Mouse (Mus musculus) hindbrain, embryonic 12.5 days (tissue): Measurements from ENCODE around the gene Mgat3. TPM values are rescaled to one million over a fixed set of nuclear protein-coding genes. Genes with fewer than 3 reads are reported as not detected.

Experiments
- ATAC-seq: fragments of 200-750 bp; cut with Nextera tagmentation; 2 replicates; pipeline ENCODE4 v1.8.0; 2017; ENCODE audit warnings: moderate TSS enrichment; ENCODE audit not compliant: low FRiP score
- H3K27ac ChIP-seq: fragments of 300-500 bp; sonication (generic); 2 replicates; pipeline ENCODE4 v1.5.1; 2016; ENCODE audit warnings: mild to moderate bottlenecking
- H3K27me3 ChIP-seq: fragments of 300-500 bp; sonication (generic); 2 replicates; pipeline ENCODE4 v1.6.1; 2016; ENCODE audit warnings: mild to moderate bottlenecking
- H3K36me3 ChIP-seq: fragments of 300-500 bp; sonication (generic); 2 replicates; pipeline ENCODE4 v1.6.1; 2016; ENCODE audit warnings: mild to moderate bottlenecking
- H3K4me1 ChIP-seq: fragments of 300-500 bp; sonication (generic); 2 replicates; pipeline ENCODE4 v1.6.1; 2016
- H3K4me2 ChIP-seq: fragments of 300-500 bp; sonication (generic); replicated peaks from 2 replicates; pipeline ENCODE4 v1.6.1; 2016; ENCODE audit warnings: mild to moderate bottlenecking
- H3K4me3 ChIP-seq: fragments of 300-500 bp; sonication (generic); 2 replicates; pipeline ENCODE4 v1.5.1; 2016; ENCODE audit warnings: mild to moderate bottlenecking
- H3K9ac ChIP-seq: fragments of 300-500 bp; sonication (generic); 2 replicates; pipeline ENCODE4 v1.6.1; 2016; ENCODE audit warnings: mild to moderate bottlenecking, moderate library complexity
- H3K9me3 ChIP-seq: fragments of 300-500 bp; sonication (generic); replicated peaks from 2 replicates; pipeline ENCODE4 v1.6.1; 2016; ENCODE audit warnings: mild to moderate bottlenecking
- whole genome bisulfite sequencing: fragments of 180-500 bp; shearing (Covaris S2); methylation state at CpG from one replicate; pipeline ENCODE4 v1.1.7; 2016; 5-methylcytosine and 5-hydroxymethylcytosine counted together
- polyA plus RNA-seq: library from polyadenylated mRNA; unstranded; fragments of >200 nt; fragmentation: Nextera tagmentation; extraction: Ambion mirVana; gene quantifications from 2 replicates; pipeline ENCODE4 v1.2.1, GENCODE M21; 2016

The Mgat3 gene
- polyA plus RNA-seq, 1 experiment from 2014 or later: 12.0 TPM

DNA sequence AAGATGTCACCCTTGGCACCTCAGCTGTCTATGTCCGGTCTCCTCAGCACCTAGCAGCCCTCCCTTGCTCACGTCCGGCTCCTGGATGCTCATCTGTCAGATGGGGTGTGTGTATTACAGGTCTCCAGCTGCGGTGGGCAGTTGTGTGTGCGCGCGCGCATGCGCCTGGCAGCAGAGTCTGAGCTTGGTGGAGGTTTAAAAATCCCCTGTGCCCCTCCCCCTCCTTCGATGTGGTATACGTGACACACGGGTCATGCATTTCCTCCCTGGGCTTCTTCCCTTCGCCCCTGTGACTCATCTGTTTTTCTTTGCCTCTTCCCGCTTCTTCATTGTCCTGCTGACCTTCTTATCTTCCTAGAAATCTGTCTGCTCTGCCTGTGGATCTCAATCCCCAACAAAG is 45.7 kb downstream of the Mgat3 start:
- H3K4me2 ChIP-seq: peak overlapping the region; percentile 13; the same call in 1 of the 2 replicates
- WGBS: 64% methylated on average over 14 of the region's 14 CpGs

DNA sequence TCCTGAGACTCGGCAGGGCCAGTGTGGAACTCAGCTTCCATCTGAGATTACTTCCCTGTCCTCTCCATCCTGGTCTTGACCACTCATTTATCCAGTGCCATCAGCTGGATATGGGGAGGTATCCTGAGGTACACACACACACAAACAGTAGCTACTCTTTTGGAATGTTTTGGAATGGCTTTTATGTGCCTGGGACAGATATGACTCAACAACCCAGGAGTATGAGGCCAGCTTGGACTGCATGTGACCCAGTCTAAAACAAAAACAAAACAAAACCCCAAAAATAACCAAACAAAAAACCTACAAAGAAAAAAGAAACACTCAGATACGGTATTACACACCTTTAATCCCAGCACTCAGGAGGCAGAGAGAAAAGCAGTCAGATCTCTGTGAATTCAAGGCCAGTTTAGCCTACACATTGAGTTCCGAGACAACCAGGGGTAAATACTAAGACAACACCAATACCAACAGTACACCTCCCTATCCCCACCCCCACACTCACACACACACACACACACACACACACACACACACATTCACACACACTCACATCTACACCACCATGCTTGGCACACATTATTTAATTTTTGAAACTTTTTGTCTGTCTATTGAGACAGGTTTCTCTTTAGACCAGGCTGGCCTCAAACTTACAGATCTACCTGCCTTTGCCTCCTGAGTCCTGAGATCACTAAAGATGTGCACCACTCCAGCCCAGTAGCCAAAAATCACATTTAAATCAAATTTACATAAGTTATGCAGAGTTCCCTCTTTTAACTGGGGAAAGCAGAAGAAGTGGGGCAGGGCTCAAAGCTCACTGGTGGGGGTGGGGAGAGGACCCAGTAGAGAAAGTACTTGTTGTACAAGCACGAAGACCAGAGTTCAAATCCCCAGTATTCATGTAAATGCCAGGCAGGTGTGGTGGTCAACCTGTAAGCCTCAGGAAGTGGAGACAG is 46.5 kb downstream of the Mgat3 start:
- no peak for ATAC-seq
- WGBS: 79% methylated on average over 4 of the region's 4 CpGs
- H3K9me3 ChIP-seq: no peaks in the 10 kb centered on the region

More for the DNA sequence above, 45.7 kb downstream of the Mgat3 start:
- H3K9me3 ChIP-seq: no peaks in the 10 kb centered on the region
- H3K27me3 ChIP-seq: no peaks in the 10 kb centered on the region
- H3K4me3 ChIP-seq: no peak overlapping the region
- no peak overlapping the region for H3K9ac ChIP-seq
- H3K36me3 ChIP-seq: 0 out of 2 replicates have a peak, but pooled peaks cover 3% of the 10 kb centered on the region
- H3K27ac ChIP-seq: no peak overlapping the region
- no peak for ATAC-seq
- H3K4me1 ChIP-seq: peaks cover 7% of the 10 kb centered on the region

DNA sequence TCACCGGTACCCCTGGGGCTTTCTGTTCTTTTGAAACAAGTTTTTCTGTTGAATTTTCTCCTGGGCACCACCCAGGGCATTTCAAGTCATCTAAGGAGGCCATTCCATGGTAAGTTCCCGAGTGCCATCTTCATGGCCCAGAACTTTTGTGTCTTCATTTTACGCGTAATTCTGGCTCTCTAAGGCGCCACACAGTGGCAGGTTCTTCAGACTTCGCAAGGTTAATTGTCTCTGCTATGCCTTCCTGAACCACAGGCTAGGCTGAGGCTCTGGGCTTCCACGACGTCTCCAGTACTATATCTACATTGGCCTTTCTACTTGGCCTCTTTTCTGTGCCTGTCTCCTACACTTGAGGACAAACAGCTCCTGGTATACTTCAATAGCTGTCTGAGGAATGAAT is 47.5 kb downstream of the Mgat3 start:
- 0 out of 2 replicates have a peak, but pooled peaks cover 3% of the 10 kb centered on the region for H3K36me3 ChIP-seq
- H3K9me3 ChIP-seq: no peaks in the 10 kb centered on the region
- 73% methylated on average over 8 of the region's 8 CpGs for WGBS
- peaks cover 7% of the 10 kb centered on the region for H3K4me1 ChIP-seq
- no peak overlapping the region for H3K4me3 ChIP-seq
- H3K4me2 ChIP-seq: no peak overlapping the region
- no peak for ATAC-seq
- H3K27me3 ChIP-seq: no peaks in the 10 kb centered on the region
- H3K27ac ChIP-seq: no peak overlapping the region
- no peak overlapping the region for H3K9ac ChIP-seq

More for the DNA sequence above, 46.5 kb downstream of the Mgat3 start:
- H3K27me3 ChIP-seq: no peaks in the 10 kb centered on the region
- H3K36me3 ChIP-seq: 0 out of 2 replicates have a peak, but pooled peaks cover 3% of the 10 kb centered on the region
- H3K4me3 ChIP-seq: no peak overlapping the region
- no peak overlapping the region for H3K9ac ChIP-seq
- H3K4me1 ChIP-seq: peaks cover 7% of the 10 kb centered on the region
- H3K27ac ChIP-seq: no peak overlapping the region
- H3K4me2 ChIP-seq: peak overlapping the region; percentile 13; the same call in 1 of the 2 replicates

DNA sequence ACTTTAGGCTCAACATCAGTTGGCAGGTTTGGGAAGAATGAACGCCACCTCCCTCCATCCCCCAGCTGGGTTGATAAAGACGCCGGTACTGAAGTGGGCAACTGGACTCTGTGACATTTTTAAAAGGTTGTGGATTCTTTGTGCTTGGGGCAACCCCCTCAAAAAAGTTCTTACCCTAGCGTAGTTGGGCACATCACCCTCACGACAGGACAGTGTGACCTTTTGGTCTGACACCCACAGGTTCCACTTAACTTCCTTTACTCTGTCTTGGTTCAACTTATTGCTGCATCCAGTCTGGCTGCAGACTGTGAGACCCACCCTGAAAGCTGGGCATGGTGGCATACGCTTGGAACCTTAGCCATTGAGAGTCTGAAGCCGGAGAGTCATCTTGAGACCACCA is 50.2 kb downstream of the Mgat3 start:
- H3K27me3 ChIP-seq: no peaks in the 10 kb centered on the region
- ATAC-seq: no peak
- H3K4me1 ChIP-seq: peaks cover 9% of the 10 kb centered on the region
- H3K27ac ChIP-seq: no peak overlapping the region
- H3K9me3 ChIP-seq: no peaks in the 10 kb centered on the region
- H3K4me3 ChIP-seq: no peak overlapping the region
- no peak overlapping the region for H3K4me2 ChIP-seq
- no peaks in the 10 kb centered on the region for H3K36me3 ChIP-seq
- no peak overlapping the region for H3K9ac ChIP-seq
- WGBS: 94% methylated on average over 7 of the region's 7 CpGs

DNA sequence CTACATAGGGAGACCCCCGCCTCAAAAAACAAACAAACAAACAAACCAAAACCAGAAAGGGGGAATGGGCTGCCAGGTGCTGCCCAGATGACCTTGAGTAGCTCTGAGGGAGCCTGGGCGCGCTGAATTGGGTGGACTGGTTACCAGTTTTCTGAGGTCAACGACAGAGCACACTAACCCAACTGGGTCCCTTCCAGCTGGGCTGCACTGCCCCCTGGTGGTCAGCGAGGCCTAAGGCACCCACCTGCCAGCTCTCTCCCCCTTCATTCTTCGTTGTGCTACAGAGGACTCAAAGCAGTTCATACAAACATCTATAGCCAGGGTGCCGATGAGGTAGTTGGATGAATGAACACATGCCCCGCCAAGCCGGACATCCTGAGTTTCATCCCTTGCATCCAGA is 51.7 kb downstream of the Mgat3 start:
- Histone ChIP-seq H3K9ac (no peak overlapping the region), H3K4me3 (no peak overlapping the region), H3K27ac (no peak overlapping the region), H3K4me1 (peaks cover 2% of the 10 kb centered on the region; the same call in 1 of the 2 replicates), H3K27me3 (no peaks in the 10 kb centered on the region), H3K4me2 (no peak overlapping the region), H3K36me3 (no peaks in the 10 kb centered on the region), H3K9me3 (no peaks in the 10 kb centered on the region)
- WGBS: 32% methylated on average over 9 of the region's 9 CpGs
- ATAC-seq: no peak

DNA sequence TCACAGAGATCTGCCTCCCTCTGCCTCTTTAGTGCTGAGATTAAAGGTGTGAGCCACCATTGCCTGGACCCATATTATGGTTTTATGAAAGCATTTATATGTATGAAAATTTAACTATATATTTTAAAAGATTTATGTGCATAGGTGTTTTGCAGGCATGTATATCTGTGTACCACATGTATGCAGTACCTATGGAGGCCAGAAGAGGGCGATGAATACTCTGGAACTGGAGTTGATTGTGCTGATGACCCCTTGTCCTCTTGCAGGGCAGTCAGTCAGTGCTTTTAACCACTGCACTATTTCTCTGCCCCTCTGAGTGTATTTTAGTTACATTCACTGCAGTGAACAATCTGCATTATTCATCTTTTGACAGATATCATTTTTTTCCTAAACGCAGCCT is 52.3 kb downstream of the Mgat3 start:
- no peak overlapping the region for H3K4me2 ChIP-seq
- H3K36me3 ChIP-seq: no peaks in the 10 kb centered on the region
- no peaks in the 10 kb centered on the region for H3K9me3 ChIP-seq
- H3K27me3 ChIP-seq: no peaks in the 10 kb centered on the region
- peaks cover 2% of the 10 kb centered on the region; the same call in 1 of the 2 replicates for H3K4me1 ChIP-seq
- H3K4me3 ChIP-seq: no peak overlapping the region
- no peak overlapping the region for H3K9ac ChIP-seq
- no peak for ATAC-seq
- 48% methylated on average over 2 of the region's 2 CpGs for WGBS
- no peak overlapping the region for H3K27ac ChIP-seq

DNA sequence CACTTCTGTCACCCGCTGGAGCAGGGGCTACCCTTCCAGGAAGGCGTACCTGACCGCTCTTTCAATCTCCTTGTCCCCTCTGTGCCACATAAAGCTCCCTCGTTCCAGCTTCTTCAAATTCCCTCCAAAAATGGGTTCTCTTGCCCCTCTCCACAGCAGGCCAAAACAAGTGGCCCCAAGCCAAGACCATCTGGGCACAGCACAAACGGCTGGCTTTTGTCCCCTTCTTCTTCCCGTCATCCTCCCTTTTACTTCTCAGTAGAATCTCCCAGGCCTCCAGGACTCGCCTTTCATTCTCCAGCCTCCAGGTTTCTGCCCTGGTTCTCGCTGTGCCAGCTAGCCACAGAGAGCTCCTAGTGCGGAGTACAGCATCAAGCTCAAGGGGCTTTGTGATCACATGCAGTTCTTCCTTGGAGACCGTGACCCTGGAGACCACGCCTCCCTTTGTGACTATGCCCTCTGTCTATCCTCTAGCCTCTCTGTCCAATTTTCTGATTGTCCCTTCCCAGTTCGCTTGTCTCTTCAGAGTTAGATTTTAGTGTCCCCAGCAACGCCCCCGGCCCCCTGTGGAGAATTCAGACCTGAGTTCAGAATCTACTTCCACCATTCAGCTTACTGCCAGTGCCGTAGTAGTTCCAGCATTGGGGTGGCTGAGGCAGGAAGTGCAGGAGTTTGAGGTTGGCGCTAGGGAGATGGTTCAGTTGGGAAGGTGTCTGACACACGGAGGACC is 54.7 kb downstream of the Mgat3 start:
- WGBS: 59% methylated on average over 17 of the region's 17 CpGs
- H3K9me3 ChIP-seq: no peaks in the 10 kb centered on the region
- no peak overlapping the region for H3K27ac ChIP-seq
- ATAC-seq: no peak
- H3K36me3 ChIP-seq: no peaks in the 10 kb centered on the region
- no peak overlapping the region for H3K4me2 ChIP-seq
- H3K4me1 ChIP-seq: peaks cover 3% of the 10 kb centered on the region; the same call in 1 of the 2 replicates
- no peak overlapping the region for H3K4me3 ChIP-seq
- no peak overlapping the region; the same call in 1 of the 2 replicates for H3K9ac ChIP-seq
- no peaks in the 10 kb centered on the region for H3K27me3 ChIP-seq

DNA sequence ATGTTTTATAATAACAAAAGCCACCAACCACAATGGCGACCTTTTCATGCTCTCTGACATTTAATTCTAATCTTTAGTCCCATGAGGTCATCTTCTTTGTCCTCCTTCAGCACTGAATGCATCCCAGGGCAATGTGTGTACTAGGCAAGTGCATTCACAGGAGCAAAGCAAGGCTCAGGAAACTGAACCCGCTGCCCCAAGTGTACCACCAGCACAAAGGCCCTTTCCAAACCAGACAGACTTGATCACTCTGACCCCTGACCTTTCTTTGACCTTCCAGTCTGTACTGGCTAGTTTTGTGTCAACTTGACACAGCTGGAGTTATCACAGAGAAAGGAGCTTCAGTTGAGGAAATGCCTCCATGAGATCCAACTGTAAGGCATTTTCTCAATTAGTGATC is 58.8 kb downstream of the Mgat3 start:
- no peaks in the 10 kb centered on the region for H3K9me3 ChIP-seq
- no peaks in the 10 kb centered on the region for H3K27me3 ChIP-seq
- no peak overlapping the region for H3K4me3 ChIP-seq
- H3K27ac ChIP-seq: no peak overlapping the region
- no peak overlapping the region for H3K4me2 ChIP-seq
- no peak for ATAC-seq
- H3K4me1 ChIP-seq: peaks cover 12% of the 10 kb centered on the region
- peaks cover 18% of the 10 kb centered on the region for H3K36me3 ChIP-seq
- WGBS: 29% methylated on average over 2 of the region's 2 CpGs
- no peak overlapping the region for H3K9ac ChIP-seq

DNA sequence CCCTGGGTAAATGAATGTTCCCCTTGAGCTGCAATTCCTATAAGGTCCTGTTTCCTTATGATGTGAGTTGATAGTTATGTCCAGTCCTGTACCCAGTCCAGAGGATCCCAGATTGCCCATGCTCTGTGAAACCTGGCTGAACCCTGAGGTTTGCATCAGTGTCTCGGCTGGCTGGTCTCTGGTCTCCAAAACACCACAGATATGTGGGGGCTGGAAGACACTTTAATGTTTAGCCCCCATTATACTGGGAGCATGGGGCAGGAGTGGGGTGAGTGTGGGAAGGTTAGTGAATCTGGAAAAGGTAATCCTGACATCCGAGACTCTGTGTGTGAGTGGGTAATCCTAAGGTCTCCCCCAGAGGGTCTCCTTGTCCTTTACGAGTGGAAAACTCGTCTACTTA is 59.5 kb downstream of the Mgat3 start:
- Histone ChIP-seq H3K36me3 (peaks cover 22% of the 10 kb centered on the region), H3K4me3 (0 out of 2 replicates have a peak overlapping the region, but pooled peaks have one; percentile 89), H3K4me2 (peak overlapping the region; percentile 92; the same call in 1 of the 2 replicates), H3K27me3 (no peaks in the 10 kb centered on the region), H3K27ac (peak overlapping the region; percentile 76), H3K9me3 (no peaks in the 10 kb centered on the region), H3K4me1 (peaks cover 12% of the 10 kb centered on the region), H3K9ac (0 out of 2 replicates have a peak overlapping the region, but pooled peaks have one; percentile 88)
- 0 out of 2 replicates have a peak, but pooled peaks have one; percentile 16 for ATAC-seq
- 66% methylated on average over 4 of the region's 4 CpGs for WGBS

DNA sequence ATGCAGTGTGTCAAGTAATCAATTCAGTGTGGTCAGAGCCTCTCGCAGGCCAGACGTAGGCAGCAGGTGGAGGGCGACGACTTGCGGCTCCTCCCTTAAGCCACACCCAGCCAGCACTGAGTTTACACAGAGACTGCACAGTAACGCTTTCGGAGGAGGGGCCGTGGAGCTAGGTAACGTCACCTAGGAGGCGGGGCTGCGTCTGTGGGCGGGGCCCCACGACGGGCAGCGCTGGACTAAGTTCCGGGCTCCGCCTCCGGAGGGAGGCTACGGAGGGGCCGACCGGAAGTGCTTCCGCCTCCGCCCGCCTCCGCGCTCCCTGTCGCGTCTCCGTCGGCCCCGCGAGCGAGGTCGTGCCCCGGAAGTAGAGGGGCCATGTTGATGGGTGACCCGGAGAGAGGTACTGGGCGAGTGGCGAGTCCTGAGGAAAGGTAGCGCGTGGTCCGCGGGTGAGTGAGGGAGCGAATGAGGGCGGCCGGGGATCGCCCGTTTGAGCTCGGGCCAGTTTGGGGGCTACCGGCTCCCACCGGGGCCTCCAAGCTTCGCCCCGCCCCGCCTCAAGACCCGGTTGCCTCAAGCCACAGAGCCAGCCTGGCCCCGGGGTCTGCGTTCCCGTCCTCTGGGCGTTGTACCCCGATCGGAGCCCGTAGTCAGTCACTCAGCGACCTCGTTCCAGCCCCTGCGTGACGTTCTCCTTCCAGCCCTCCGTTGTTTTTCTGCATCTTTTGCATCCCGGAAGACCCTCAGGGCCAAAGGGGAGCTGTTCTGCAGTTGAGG is 60.4 kb downstream of the Mgat3 start, which contains the start of gene Mief1:
Gene Mief1 (plus strand): TSS at position 286 of the 777 bp plus-strand sequence.
- Histone ChIP-seq H3K4me2 (peak within 1 kb of the TSS; percentile 92), H3K9ac (peak within 1 kb of the TSS; percentile 88), H3K27ac (peak within 1 kb of the TSS; percentile 76), H3K4me3 (peak within 1 kb of the TSS; percentile 89), H3K9me3 (no peaks in the 10 kb centered on the region), H3K36me3 (peaks cover 31% of the 10 kb centered on the region), H3K27me3 (no peaks in the 10 kb centered on the region), H3K4me1 (peaks cover 10% of the 10 kb centered on the region)
- peak; percentile 98 for ATAC-seq
- WGBS: under 1% methylated on average over 67 of the region's 67 CpGs

DNA sequence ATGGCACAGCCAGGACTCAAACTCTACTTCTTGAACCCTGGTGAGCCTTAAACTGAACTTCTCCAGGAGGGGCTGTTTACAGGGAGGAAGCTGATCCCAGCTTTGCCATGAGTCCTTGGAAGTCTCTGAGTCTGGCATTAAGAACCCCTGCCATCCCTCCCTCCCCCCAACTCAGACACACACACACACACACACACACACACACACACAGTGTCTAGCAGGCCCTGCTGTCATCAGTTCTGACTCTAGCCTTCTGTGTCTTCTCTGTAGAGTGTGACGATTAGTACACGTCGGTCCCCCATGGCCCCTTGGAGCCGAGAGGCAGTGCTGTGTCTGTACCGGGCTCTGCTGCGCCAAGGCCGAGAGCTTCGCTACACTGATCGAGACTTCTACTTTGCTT is 62.0 kb downstream of the Mgat3 start, which contains the start of gene AC140267.1:
Gene AC140267.1 (plus strand): TSS at position 301 of the 400 bp plus-strand sequence.
- Histone ChIP-seq H3K9ac (peak within 1 kb of the TSS; percentile 88), H3K27ac (0 out of 2 replicates have a peak within 1 kb of the TSS, but pooled peaks have one; percentile 76), H3K4me2 (peak within 1 kb of the TSS; percentile 92), H3K36me3 (peaks cover 40% of the 10 kb centered on the region), H3K4me3 (peak within 1 kb of the TSS; percentile 89), H3K9me3 (no peaks in the 10 kb centered on the region), H3K27me3 (no peaks in the 10 kb centered on the region), H3K4me1 (peaks cover 10% of the 10 kb centered on the region)
- ATAC-seq: no peak
- WGBS: 92% methylated on average over 9 of the region's 9 CpGs
